Mouse (Mus musculus) frontal cortex, postnatal 10 days (tissue): ENCODE data around the gene Wfdc15b.

Source experiments
- DNase-seq, 2 experiments: peaks; one replicate each; pipeline ENCODE4 v3.0.0; 2022; ENCODE audit warnings: low spot score in 2 of 2, mixed read lengths in 1 of 2

Wfdc15b gene

GRCm38 (mm10) chr2:164180124-164180523 is 41.3 kb downstream of the Wfdc15b start:
- no peak for DNase-seq

- no peak for DNase-seq
Observed at GRCm38 (mm10) chr2:164177831-164178230, 43.6 kb downstream of the Wfdc15b start.

- no peak for DNase-seq
Observed at GRCm38 (mm10) chr2:164175850-164176249, 45.6 kb downstream of the Wfdc15b start.

GRCm38 (mm10) chr2:164174649-164175395 is 46.6 kb downstream of the Wfdc15b start:
- peak; percentile 50 to 72 for DNase-seq

- DNase-seq = no peak
Observed at GRCm38 (mm10) chr2:164173394-164173793, 48.1 kb downstream of the Wfdc15b start.

GRCm38 (mm10) chr2:164170902-164171301 is 50.6 kb downstream of the Wfdc15b start, which contains the start of gene Kcns1:
Gene Kcns1 (minus strand): TSS chr2:164171113.
- DNase-seq = no peak

- DNase-seq = no peak
Observed at GRCm38 (mm10) chr2:164170326-164170725, 51.1 kb downstream of the Wfdc15b start.

GRCm38 (mm10) chr2:164168571-164168946 is 52.9 kb downstream of the Wfdc15b start:
- peak in 1 of 2 experiments; percentile 26 for DNase-seq

- DNase-seq = no peak
Observed at GRCm38 (mm10) chr2:164167752-164168570, 53.5 kb downstream of the Wfdc15b start.

GRCm38 (mm10) chr2:164164941-164165340 is 56.5 kb downstream of the Wfdc15b start:
- DNase-seq = no peak
